Mouse (Mus musculus): Measurements from ENCODE around the gene Pnma5. TPM values are rescaled to one million over a fixed set of nuclear protein-coding genes. Genes with fewer than 3 reads are reported as not detected.

Pnma5 gene
- polyA plus RNA-seq, 1 experiment = not detected

DNA sequence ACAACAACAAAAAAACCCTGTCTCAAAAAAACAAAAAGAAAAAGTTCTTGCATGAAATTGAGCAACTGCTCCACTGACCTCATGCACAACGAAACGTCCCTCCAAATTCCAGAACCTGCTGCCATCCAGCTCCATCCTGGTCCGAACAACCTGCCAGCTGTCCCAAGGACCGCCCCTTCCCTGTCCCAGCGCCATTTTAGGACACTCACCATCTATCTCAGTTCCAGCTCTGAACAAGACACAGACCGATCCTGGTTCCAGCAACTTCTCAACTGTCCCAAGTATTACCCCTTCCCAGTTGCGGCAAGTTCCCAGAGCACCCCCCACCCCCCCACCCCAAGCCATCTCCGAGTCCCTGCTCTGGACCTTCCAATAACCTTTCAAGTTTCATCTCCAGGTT, 1.9 kb upstream of the Pnma5 start:
- TF ChIP-seq CTCF (IDR thresholded peaks at IDR 0.05; ENCODE audit: borderline replicate concordance, insufficient read depth, low read length) (no peak), POLR2A (IDR thresholded peaks at IDR 0.05; ENCODE audit: low read depth, low read length) (no peak)
- no peak overlapping the region for H3K27ac ChIP-seq (ENCODE audit: insufficient read depth, low read length)
- H3K4me3 ChIP-seq (ENCODE audit: insufficient read depth, low read length) = no peak overlapping the region
- H3K4me1 ChIP-seq (ENCODE audit: control insufficient read depth, insufficient read depth, low read length) = no peaks in the 10 kb centered on the region

DNA sequence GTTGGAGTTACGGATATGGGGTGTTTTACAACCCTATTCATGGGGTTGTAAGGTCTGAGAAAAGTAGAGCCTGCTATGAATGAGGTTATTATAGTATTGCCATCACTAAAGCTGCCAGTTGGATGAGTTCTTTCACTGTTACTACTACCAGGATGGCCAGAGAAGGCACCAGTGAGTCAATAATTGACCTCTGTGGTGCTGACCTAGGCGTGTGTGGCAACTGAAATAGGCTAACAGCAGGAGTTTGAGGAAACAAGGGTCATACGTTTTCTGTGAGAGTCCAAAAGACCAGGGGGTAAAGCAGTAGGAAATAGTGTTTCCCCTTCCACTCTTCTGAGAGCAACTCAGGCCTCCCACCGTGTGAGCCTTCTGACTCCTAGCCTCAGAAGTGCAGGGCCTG, 24.1 kb downstream of the Pnma5 start:
- Histone ChIP-seq H3K4me1 (ENCODE audit: control insufficient read depth, insufficient read depth, low read length) (no peaks in the 10 kb centered on the region), H3K4me3 (ENCODE audit: insufficient read depth, low read length) (no peak overlapping the region), H3K27ac (ENCODE audit: insufficient read depth, low read length) (no peak overlapping the region)
- TF ChIP-seq CTCF (IDR thresholded peaks at IDR 0.05; ENCODE audit: borderline replicate concordance, insufficient read depth, low read length) = no peak
- TF ChIP-seq POLR2A (IDR thresholded peaks at IDR 0.05; ENCODE audit: low read depth, low read length) = no peak

DNA sequence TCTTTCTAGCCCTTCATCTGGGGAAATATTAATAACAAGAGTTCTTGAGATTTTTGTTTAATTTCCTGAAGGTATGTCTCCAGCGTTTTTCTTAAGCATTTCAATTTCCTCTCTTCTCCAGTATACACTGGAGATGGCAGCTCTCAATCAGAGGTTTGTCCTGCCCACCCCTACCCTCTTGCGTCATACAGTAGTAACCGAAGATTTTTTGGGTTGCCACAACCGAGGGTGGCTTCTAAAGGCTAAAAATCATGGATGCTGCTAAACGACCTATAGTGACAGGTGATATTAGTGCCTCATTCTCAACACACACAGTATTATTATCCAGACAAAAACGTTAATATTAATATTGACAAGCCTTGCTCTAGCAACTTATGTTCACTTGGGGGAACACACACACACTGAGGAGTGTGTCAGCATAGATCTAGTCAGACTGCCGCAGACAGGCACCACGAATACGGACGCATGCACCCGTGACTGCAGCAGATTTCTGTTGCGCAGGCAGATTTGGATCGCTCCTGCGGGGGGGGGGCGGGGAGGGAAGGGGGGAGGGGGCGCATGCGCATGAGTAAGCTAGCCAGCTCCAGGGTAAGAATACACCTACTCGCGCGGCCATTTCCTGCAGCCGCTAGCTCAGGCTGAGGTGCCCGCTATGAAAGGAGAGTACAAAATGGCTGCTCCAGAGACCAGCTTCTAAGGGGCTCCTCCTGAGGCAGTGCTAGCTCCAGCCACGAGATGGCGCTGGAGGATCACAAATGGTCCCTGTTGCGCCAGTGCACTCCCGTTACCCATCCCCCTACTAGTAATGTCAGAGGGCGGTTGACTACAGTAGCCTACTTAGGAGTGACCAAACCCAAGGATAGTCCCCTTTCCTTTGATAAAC, 29.1 kb downstream of the Pnma5 start:
- H3K4me3 ChIP-seq (ENCODE audit: insufficient read depth, low read length) = peak overlapping the region; percentile 15; the same call in 1 of the 2 replicates
- H3K27ac ChIP-seq (ENCODE audit: insufficient read depth, low read length) = peak overlapping the region; percentile 80
- peak; percentile 86 for TF ChIP-seq CTCF (IDR thresholded peaks at IDR 0.05; ENCODE audit: borderline replicate concordance, insufficient read depth, low read length)
- peak; percentile 83 for TF ChIP-seq POLR2A (IDR thresholded peaks at IDR 0.05; ENCODE audit: low read depth, low read length)
- no peaks in the 10 kb centered on the region for H3K4me1 ChIP-seq (ENCODE audit: control insufficient read depth, insufficient read depth, low read length)

DNA sequence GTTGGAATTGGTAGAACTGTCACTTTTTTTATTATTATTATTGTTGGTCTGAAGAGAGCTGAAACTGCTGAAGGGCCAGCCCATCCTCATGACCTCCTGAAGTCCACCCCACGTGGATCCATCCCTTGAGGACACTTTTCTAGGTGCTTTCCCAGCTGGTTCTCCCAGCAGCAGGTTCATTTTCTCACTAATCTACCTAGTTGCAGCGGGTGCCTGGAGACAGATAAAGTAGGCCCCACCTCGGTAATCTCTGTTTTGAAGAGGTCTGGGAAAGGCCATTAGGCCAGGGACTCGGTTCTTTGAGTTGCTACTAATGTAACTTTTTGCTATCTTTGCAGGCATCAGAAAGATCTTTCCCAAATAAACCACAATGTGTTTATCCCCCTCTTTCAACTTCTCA, 31.2 kb downstream of the Pnma5 start:
- no peak overlapping the region for H3K4me3 ChIP-seq (ENCODE audit: insufficient read depth, low read length)
- H3K4me1 ChIP-seq (ENCODE audit: control insufficient read depth, insufficient read depth, low read length) = no peaks in the 10 kb centered on the region
- TF ChIP-seq CTCF (IDR thresholded peaks at IDR 0.05; ENCODE audit: borderline replicate concordance, insufficient read depth, low read length) = no peak
- no peak for TF ChIP-seq POLR2A (IDR thresholded peaks at IDR 0.05; ENCODE audit: low read depth, low read length)
- H3K27ac ChIP-seq (ENCODE audit: insufficient read depth, low read length) = no peak overlapping the region

DNA sequence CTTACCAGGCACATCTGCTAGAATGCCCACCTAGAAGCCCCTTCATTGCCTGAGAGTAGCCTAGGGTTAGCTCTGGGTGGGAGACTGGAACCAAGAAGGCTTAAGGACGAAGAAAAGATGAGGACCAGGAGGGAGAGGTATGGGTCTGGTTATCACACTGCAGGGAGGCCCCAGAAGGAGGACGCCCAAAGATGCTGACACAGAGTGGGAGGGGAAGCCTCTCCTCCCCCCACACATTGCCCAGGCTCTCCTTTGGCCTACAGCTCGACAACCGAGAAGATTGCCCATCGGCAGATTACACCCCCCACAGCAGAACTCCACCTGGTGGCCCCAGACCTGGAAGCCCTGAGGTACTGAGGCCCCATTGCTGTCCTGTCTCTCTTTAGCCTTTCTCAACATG, 33.8 kb downstream of the Pnma5 start:
- TF ChIP-seq POLR2A (IDR thresholded peaks at IDR 0.05; ENCODE audit: low read depth, low read length) = no peak
- no peak for TF ChIP-seq CTCF (IDR thresholded peaks at IDR 0.05; ENCODE audit: borderline replicate concordance, insufficient read depth, low read length)
- Histone ChIP-seq H3K4me3 (ENCODE audit: insufficient read depth, low read length) (no peak overlapping the region), H3K27ac (ENCODE audit: insufficient read depth, low read length) (no peak overlapping the region), H3K4me1 (ENCODE audit: control insufficient read depth, insufficient read depth, low read length) (no peaks in the 10 kb centered on the region)

DNA sequence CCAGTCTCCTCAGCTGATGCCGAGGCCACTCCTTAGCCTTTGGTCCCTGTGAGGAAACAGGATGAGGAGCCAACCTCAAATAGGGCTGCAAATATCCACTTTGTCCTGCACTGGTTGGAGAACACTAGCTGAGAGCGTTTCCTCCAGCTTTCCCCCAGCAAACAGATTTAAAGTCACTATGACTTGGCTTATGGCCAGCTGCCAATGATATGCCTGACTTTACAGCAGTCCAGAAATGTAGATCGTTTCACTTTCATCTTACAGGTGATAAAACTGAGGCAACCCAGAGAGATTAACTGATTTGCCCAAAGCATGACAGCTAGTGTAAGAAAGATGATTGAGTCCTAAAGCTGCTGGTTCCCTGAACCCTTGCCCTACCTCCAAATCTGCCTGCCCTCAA, 41.4 kb downstream of the Pnma5 start:
- Histone ChIP-seq H3K4me3 (ENCODE audit: insufficient read depth, low read length) (no peak overlapping the region), H3K27ac (ENCODE audit: insufficient read depth, low read length) (no peak overlapping the region), H3K4me1 (ENCODE audit: control insufficient read depth, insufficient read depth, low read length) (no peaks in the 10 kb centered on the region)
- TF ChIP-seq POLR2A (IDR thresholded peaks at IDR 0.05; ENCODE audit: low read depth, low read length) (no peak), CTCF (IDR thresholded peaks at IDR 0.05; ENCODE audit: borderline replicate concordance, insufficient read depth, low read length) (no peak)

DNA sequence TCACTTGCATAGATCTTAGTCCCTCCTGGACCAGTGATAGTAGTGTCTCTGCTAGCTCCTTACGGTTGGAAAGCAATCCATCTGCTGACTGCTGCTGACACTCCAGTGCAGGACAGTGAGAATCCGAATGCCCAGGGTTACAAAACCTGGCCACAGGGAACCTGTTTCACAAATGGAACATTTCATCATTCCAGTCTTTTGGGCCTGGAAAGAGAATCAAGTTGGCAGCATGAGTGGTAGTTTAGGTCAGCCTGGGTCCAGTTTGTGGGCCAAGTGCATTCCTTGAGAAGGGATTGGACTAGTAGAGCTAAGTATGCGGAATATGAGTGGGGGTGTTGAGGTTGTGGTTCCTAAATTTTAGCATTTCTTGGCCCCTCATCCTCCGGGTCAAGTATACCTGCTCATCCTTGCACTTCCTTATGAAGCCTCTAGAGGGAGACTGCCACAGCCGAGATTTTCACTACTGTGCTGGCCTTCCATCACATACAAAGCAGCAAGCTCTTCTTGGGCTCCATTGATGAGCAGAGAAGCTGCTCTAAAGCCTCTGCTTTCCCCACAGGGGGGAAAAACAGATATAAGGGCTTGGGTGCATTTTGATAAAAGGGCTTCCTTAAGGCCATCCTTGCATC, 44.5 kb downstream of the Pnma5 start:
- no peak for TF ChIP-seq CTCF (IDR thresholded peaks at IDR 0.05; ENCODE audit: borderline replicate concordance, insufficient read depth, low read length)
- no peak for TF ChIP-seq POLR2A (IDR thresholded peaks at IDR 0.05; ENCODE audit: low read depth, low read length)
- Histone ChIP-seq H3K4me3 (ENCODE audit: insufficient read depth, low read length) (no peak overlapping the region), H3K27ac (ENCODE audit: insufficient read depth, low read length) (no peak overlapping the region)

DNA sequence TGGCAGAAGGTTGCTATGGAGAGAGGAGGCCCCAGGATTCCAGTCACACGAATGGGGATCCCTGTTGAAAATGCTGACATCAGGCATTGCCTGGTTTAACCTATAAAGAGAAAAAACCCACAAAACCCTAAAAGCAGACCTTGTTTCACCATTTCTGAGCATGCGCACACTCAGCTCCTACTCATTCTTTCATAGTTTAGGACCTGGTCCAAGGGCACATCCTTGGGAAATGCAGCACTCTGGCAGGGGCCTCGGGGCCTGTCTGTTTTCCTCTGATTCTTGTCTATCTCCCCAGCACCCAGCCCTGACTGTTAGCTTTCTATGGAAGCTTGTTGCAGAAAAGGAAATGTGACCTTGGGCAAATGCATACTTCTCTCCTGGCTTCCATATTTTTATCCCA, 46.3 kb downstream of the Pnma5 start:
- no peak overlapping the region for H3K4me3 ChIP-seq (ENCODE audit: insufficient read depth, low read length)
- TF ChIP-seq CTCF (IDR thresholded peaks at IDR 0.05; ENCODE audit: borderline replicate concordance, insufficient read depth, low read length) (no peak), POLR2A (IDR thresholded peaks at IDR 0.05; ENCODE audit: low read depth, low read length) (no peak)
- no peaks in the 10 kb centered on the region for H3K4me1 ChIP-seq (ENCODE audit: control insufficient read depth, insufficient read depth, low read length)
- H3K27ac ChIP-seq (ENCODE audit: insufficient read depth, low read length) = no peak overlapping the region

More for the DNA sequence above, 44.5 kb downstream of the Pnma5 start:
- no peaks in the 10 kb centered on the region for H3K4me1 ChIP-seq (ENCODE audit: control insufficient read depth, insufficient read depth, low read length)

DNA sequence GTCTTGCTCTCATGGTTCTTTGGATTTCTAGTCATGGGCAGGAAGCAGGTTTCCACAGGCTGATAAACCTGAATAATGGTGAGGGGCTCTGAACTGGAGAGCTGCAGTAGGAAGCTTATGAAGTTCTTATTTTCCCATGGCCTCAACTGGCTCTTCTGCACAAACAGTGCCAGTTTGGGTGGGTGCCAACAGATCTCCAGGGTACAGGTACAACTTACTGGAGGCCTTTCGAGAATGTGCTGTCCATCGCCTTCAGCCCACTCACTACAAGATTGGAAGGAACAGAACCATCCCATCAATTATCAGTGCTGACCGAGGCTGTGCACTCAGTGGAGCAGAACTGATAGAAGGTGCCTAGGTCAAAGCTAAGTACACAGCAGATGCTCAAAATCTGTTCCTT, 48.5 kb downstream of the Pnma5 start:
- no peak overlapping the region for H3K27ac ChIP-seq (ENCODE audit: insufficient read depth, low read length)
- TF ChIP-seq POLR2A (IDR thresholded peaks at IDR 0.05; ENCODE audit: low read depth, low read length) (no peak), CTCF (IDR thresholded peaks at IDR 0.05; ENCODE audit: borderline replicate concordance, insufficient read depth, low read length) (no peak)
- H3K4me1 ChIP-seq (ENCODE audit: control insufficient read depth, insufficient read depth, low read length) = no peaks in the 10 kb centered on the region
- H3K4me3 ChIP-seq (ENCODE audit: insufficient read depth, low read length) = no peak overlapping the region

DNA sequence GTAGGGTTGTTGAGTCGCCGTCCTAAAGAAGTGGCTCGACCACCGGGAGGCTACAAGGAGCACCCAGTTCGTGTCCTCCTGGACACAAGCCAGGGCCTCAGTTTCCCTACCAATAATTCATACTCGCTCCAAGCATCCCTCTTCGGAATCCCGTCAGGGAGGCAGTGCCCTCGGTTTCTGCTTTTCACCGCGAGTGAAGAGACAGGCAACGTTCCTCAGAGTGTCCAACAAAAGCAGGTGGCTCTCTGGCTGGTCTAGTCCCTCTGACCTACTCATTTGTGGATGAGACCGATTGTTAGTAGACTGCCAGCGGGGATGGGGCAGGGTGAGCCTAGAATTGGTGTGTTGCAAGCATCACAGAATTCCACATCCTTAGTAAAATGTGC, 49.4 kb downstream of the Pnma5 start:
- no peaks in the 10 kb centered on the region for H3K4me1 ChIP-seq (ENCODE audit: control insufficient read depth, insufficient read depth, low read length)
- peak overlapping the region; percentile 33 for H3K4me3 ChIP-seq (ENCODE audit: insufficient read depth, low read length)
- TF ChIP-seq POLR2A (IDR thresholded peaks at IDR 0.05; ENCODE audit: low read depth, low read length) (no peak), CTCF (IDR thresholded peaks at IDR 0.05; ENCODE audit: borderline replicate concordance, insufficient read depth, low read length) (no peak)
- H3K27ac ChIP-seq (ENCODE audit: insufficient read depth, low read length) = no peak overlapping the region

Measured in embryonic fibroblast, embryonic 13.5 days (primary cell).